Mouse (Mus musculus): Measurements from ENCODE around the gene Unc13c. TPM values are rescaled to one million over a fixed set of nuclear protein-coding genes. Genes with fewer than 3 reads are reported as not detected.

Unc13c gene
- polyA plus RNA-seq, 1 experiment from 2014 or later: 0.92 TPM

GRCm38 (mm10) chr9:73898516-73898915, 70.2 kb downstream of the Unc13c start:
- Histone ChIP-seq H3K36me3 (ENCODE audit: control insufficient read depth, insufficient read depth, low read length) (no peaks in the 10 kb centered on the region), H3K4me1 (replicated peaks; ENCODE audit: control insufficient read depth, insufficient read depth) (no peaks in the 10 kb centered on the region), H3K9me3 (ENCODE audit: control insufficient read depth, low read length) (no peaks in the 10 kb centered on the region), H3K4me2 (replicated peaks; ENCODE audit: low read depth) (no peak overlapping the region), H3K9ac (ENCODE audit: low read length) (no peak overlapping the region), H3K4me3 (ENCODE audit: low read depth, low read length) (no peak overlapping the region), H3K27me3 (ENCODE audit: control insufficient read depth, insufficient read depth, low read length) (no peaks in the 10 kb centered on the region), H3K27ac (replicated peaks) (no peak overlapping the region)
- WGBS: 72% methylated on average over 3 of the region's 3 CpGs
- DNase-seq (ENCODE audit: low spot score): no peak
- no peak for TF ChIP-seq EP300 (optimal IDR thresholded peaks at IDR 0.05)
- TF ChIP-seq CTCF (IDR thresholded peaks at IDR 0.05; ENCODE audit: low read depth): no peak
- no peak for ATAC-seq (ENCODE audit: low FRiP score, low TSS enrichment)

- Histone ChIP-seq H3K36me3 (ENCODE audit: control insufficient read depth, insufficient read depth, low read length) (no peaks in the 10 kb centered on the region), H3K27ac (replicated peaks) (no peak overlapping the region), H3K9ac (ENCODE audit: low read length) (no peak overlapping the region), H3K4me3 (ENCODE audit: low read depth, low read length) (no peak overlapping the region), H3K9me3 (ENCODE audit: control insufficient read depth, low read length) (no peaks in the 10 kb centered on the region), H3K4me1 (replicated peaks; ENCODE audit: control insufficient read depth, insufficient read depth) (no peaks in the 10 kb centered on the region), H3K27me3 (ENCODE audit: control insufficient read depth, insufficient read depth, low read length) (no peaks in the 10 kb centered on the region), H3K4me2 (replicated peaks; ENCODE audit: low read depth) (no peak overlapping the region)
- TF ChIP-seq EP300 (optimal IDR thresholded peaks at IDR 0.05): no peak
- TF ChIP-seq CTCF (IDR thresholded peaks at IDR 0.05; ENCODE audit: low read depth): no peak
- 55% methylated on average over 3 of the region's 3 CpGs for WGBS
- DNase-seq (ENCODE audit: low spot score) (no peak), ATAC-seq (ENCODE audit: low FRiP score, low TSS enrichment) (no peak)
These were observed 72.6 kb downstream of the Unc13c start for GRCm38 (mm10) chr9:73896210-73896609.

- Histone ChIP-seq H3K27me3 (ENCODE audit: control insufficient read depth, insufficient read depth, low read length) (no peaks in the 10 kb centered on the region), H3K27ac (replicated peaks) (no peak overlapping the region), H3K4me1 (replicated peaks; ENCODE audit: control insufficient read depth, insufficient read depth) (no peaks in the 10 kb centered on the region), H3K9me3 (ENCODE audit: control insufficient read depth, low read length) (no peaks in the 10 kb centered on the region; the same call in 1 of the 2 replicates), H3K36me3 (ENCODE audit: control insufficient read depth, insufficient read depth, low read length) (no peaks in the 10 kb centered on the region), H3K4me2 (replicated peaks; ENCODE audit: low read depth) (no peak overlapping the region), H3K4me3 (ENCODE audit: low read depth, low read length) (no peak overlapping the region), H3K9ac (ENCODE audit: low read length) (no peak overlapping the region)
- ATAC-seq (ENCODE audit: low FRiP score, low TSS enrichment): no peak
- no peak for DNase-seq (ENCODE audit: low spot score)
- 63% methylated on average over 1 of the region's 1 CpGs for WGBS
- no peak for TF ChIP-seq CTCF (IDR thresholded peaks at IDR 0.05; ENCODE audit: low read depth)
- TF ChIP-seq EP300 (optimal IDR thresholded peaks at IDR 0.05): no peak
These were observed 85.2 kb downstream of the Unc13c start for GRCm38 (mm10) chr9:73883587-73883986.

GRCm38 (mm10) chr9:73883143-73883542, 85.6 kb downstream of the Unc13c start:
- Histone ChIP-seq H3K36me3 (ENCODE audit: control insufficient read depth, insufficient read depth, low read length) (no peaks in the 10 kb centered on the region), H3K27ac (replicated peaks) (no peak overlapping the region)
- no peak for DNase-seq (ENCODE audit: low spot score)

GRCm38 (mm10) chr9:73882393-73882919, 86.3 kb downstream of the Unc13c start:
- no peak overlapping the region for H3K4me2 ChIP-seq (replicated peaks; ENCODE audit: low read depth)
- 84% methylated on average over 5 of the region's 5 CpGs for WGBS
- no peak overlapping the region for H3K4me3 ChIP-seq (ENCODE audit: low read depth, low read length)
- H3K27ac ChIP-seq (replicated peaks): no peak overlapping the region
- H3K36me3 ChIP-seq (ENCODE audit: control insufficient read depth, insufficient read depth, low read length): no peaks in the 10 kb centered on the region
- no peaks in the 10 kb centered on the region for H3K27me3 ChIP-seq (ENCODE audit: control insufficient read depth, insufficient read depth, low read length)
- ATAC-seq (ENCODE audit: low FRiP score, low TSS enrichment) (no peak), DNase-seq (ENCODE audit: low spot score) (no peak)
- no peak for TF ChIP-seq EP300 (optimal IDR thresholded peaks at IDR 0.05)
- no peak for TF ChIP-seq CTCF (IDR thresholded peaks at IDR 0.05; ENCODE audit: low read depth)
- H3K9me3 ChIP-seq (ENCODE audit: control insufficient read depth, low read length): no peaks in the 10 kb centered on the region; the same call in 1 of the 2 replicates
- H3K9ac ChIP-seq (ENCODE audit: low read length): no peak overlapping the region
- no peaks in the 10 kb centered on the region for H3K4me1 ChIP-seq (replicated peaks; ENCODE audit: control insufficient read depth, insufficient read depth)

More at GRCm38 (mm10) chr9:73883143-73883542, 85.6 kb downstream of the Unc13c start:
- TF ChIP-seq EP300 (optimal IDR thresholded peaks at IDR 0.05): no peak
- TF ChIP-seq CTCF (IDR thresholded peaks at IDR 0.05; ENCODE audit: low read depth): no peak
- Histone ChIP-seq H3K4me3 (ENCODE audit: low read depth, low read length) (no peak overlapping the region), H3K9me3 (ENCODE audit: control insufficient read depth, low read length) (no peaks in the 10 kb centered on the region; the same call in 1 of the 2 replicates), H3K4me2 (replicated peaks; ENCODE audit: low read depth) (no peak overlapping the region), H3K27me3 (ENCODE audit: control insufficient read depth, insufficient read depth, low read length) (no peaks in the 10 kb centered on the region), H3K9ac (ENCODE audit: low read length) (no peak overlapping the region), H3K4me1 (replicated peaks; ENCODE audit: control insufficient read depth, insufficient read depth) (no peaks in the 10 kb centered on the region)
- no peak for ATAC-seq (ENCODE audit: low FRiP score, low TSS enrichment)
- 50% methylated on average over 1 of the region's 1 CpGs for WGBS

GRCm38 (mm10) chr9:73867410-73868067, 101.2 kb downstream of the Unc13c start:
- ATAC-seq (ENCODE audit: low FRiP score, low TSS enrichment) (no peak), DNase-seq (ENCODE audit: low spot score) (no peak)
- H3K4me3 ChIP-seq (ENCODE audit: low read depth, low read length): no peak overlapping the region
- no peak overlapping the region for H3K27ac ChIP-seq (replicated peaks)
- H3K4me2 ChIP-seq (replicated peaks; ENCODE audit: low read depth): no peak overlapping the region
- H3K36me3 ChIP-seq (ENCODE audit: control insufficient read depth, insufficient read depth, low read length): no peaks in the 10 kb centered on the region
- H3K4me1 ChIP-seq (replicated peaks; ENCODE audit: control insufficient read depth, insufficient read depth): no peaks in the 10 kb centered on the region
- H3K9me3 ChIP-seq (ENCODE audit: control insufficient read depth, low read length): no peaks in the 10 kb centered on the region
- no peak for TF ChIP-seq EP300 (optimal IDR thresholded peaks at IDR 0.05)
- TF ChIP-seq CTCF (IDR thresholded peaks at IDR 0.05; ENCODE audit: low read depth): no peak
- WGBS: 60% methylated on average over 2 of the region's 2 CpGs
- H3K27me3 ChIP-seq (ENCODE audit: control insufficient read depth, insufficient read depth, low read length): no peaks in the 10 kb centered on the region
- H3K9ac ChIP-seq (ENCODE audit: low read length): no peak overlapping the region

Measured in stomach, postnatal 0 days (tissue).